Mouse (Mus musculus) megakaryocyte progenitor cell, adult 5-6 weeks (primary cell): ENCODE data around the gene Gsdma2. TPM values are rescaled to one million over a fixed set of nuclear protein-coding genes. Genes with fewer than 3 reads are reported as not detected.
A peak's percentile ranks its signal among the peaks of the same experiment; 100 is the strongest.
"Not testable (repeated sequence)": the region's sequence is repeated elsewhere in the genome, so short reads cannot be mapped to it uniquely, and the experiment has no call there.

Source experiments
- ATAC-seq: replicated peaks from 2 replicates; pipeline ENCODE4 v1.8.0; 2016; ENCODE audit warnings: mild to moderate bottlenecking, moderate TSS enrichment, inconsistent platforms; ENCODE audit not compliant: poor library complexity
- total RNA-seq, 2 experiments: library from RNA; stranded (forward) in 1 of 2; stranded (reverse) in 1 of 2; fragments of 157-497, 149-512 nt in 1 of 2; fragments of 200-1000 nt in 1 of 2; gene quantifications; 2 replicates each; pipeline versions ENCODE4 v1.2.3 to v1.2.4; 2015 to 2017

Gene Gsdma2
- total RNA-seq (2015): not detected in 2 replicates
- total RNA-seq (2017): not detected in 2 replicates

DNA sequence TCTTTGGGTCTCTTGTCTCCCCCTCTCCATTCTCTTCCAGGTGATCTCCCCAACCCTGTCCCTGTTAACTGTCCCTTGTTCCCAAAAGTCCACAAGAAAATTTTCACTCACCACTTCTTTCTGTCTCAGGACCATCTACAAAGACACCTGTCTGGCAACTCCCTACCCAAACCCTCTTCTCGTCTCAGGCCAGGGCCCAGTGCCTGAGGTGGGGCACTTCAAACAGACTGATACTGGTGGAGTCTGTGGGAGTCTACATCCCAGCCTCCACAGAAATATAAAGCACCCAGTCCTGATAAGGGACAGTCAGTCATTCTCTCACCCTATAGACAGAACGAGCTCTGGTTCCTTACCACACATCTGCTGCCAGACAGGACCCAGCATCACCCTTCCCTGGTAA is at the start of gene Gsdma2:
TSS of gene Gsdma2 (plus strand) at position 301 of the 400 bp plus-strand sequence.
- no peak for ATAC-seq

DNA sequence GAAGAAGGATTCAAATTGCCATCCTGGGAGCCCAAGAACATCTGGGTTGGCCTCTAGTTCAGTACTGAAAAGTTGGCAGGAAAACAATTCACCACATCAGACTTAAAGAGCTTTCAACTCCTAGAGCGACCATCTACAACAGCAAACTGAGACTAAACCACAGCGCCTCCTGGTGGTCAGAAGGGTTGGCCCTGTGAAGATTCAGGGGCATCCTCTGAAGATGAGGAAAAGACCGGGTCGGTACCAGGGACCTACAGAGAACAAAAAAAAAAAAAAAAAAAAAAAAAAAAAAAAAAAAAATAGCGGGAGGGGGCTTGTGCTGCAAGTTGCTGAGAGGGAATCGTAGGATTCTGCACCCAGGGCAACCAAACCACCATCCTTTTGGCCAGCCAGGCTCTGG is 49.2 kb upstream of the Gsdma2 start:
- ATAC-seq: peak; percentile 88

DNA sequence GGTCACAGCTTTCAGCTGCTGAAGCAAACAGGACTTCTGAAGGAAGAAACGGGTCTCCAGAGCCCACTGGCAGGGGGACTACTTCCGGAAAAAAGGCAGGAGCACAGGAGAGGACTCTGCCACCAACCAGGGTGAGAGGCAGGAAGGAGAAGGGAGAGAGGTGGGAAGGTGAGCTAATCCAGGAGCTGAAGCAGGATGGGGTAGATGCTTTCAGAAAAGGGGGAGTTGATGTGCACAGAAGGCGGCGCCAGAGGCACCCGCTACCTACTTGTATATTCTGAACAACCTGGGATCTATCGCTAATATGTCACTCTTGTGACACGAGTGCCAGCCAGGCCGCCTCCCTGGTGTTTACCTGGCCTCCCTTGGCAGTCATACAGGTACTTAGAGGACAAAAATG is 48.6 kb upstream of the Gsdma2 start, which contains the start of gene Lrrc3c:
TSS of gene Lrrc3c (plus strand) at position 301 of the 400 bp plus-strand sequence.
- ATAC-seq: no peak

DNA sequence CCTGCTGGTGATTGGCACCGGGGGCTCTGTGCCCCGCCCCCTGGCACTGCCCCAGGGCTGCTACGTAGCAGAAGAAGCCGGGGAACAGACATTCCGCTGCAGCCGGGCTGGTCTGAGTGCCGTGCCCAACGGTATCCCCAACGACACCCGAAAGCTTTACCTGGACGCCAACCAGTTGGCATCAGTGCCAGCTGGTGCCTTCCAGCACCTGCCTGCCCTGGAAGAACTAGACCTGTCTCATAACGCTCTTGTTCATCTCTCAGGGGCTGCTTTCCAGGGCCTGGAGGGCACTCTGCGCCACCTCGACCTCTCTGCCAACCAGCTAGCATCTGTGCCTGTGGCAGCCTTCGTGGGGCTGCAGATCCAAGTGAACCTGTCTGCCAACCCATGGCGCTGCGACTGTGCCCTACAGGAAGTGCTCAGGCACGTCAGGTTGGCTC is 47.7 kb upstream of the Gsdma2 start:
- no peak for ATAC-seq

DNA sequence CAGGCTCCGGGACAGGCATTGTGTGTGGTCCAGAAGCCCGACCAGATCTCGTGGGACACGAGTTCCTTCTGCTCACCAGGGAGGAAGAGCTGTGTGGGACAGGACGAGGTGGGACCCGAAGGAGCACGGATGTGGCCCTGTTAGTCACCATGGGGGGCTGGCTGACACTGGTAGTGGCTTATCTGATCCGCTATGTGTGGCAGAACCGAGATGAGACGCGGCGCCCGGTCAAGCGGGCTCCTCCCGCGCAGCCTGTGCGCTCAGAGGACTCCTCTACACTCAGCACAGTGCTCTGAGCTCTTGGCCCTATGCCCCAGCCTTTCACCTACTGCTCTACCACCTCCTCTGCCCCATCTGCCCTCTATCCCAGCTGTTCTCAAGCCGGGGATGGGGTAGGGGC is 47.3 kb upstream of the Gsdma2 start:
- no peak for ATAC-seq

DNA sequence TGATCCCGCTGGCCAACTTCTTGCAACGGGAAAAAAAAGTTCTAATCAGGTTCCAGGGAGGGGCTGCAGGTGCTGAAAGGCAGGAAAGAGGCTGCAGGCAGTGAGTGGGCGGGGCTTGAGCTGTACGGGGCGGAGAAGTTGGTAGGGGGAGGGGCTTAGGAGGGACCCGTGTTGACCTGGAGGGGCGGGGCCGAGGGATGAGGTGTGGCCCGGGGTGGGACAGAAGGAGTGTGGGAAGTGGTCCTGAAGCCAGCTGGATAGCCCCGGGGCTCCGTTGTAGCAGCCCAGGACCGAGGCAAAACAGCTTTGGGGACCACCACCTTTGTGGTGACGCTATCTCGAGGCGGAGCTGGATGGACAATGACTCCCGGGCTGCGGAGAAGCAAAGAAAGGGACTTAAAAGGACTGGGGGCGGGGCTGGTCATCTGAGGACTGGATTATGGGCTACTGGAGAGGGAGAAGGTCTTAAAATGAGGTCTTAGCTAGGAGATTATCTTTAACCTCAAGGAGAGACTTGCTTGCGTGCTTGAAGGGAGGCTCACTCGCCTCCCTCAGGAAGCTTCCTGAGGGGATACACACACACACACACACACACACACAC is 44.4 kb upstream of the Gsdma2 start:
- peak; percentile 48 for ATAC-seq

DNA sequence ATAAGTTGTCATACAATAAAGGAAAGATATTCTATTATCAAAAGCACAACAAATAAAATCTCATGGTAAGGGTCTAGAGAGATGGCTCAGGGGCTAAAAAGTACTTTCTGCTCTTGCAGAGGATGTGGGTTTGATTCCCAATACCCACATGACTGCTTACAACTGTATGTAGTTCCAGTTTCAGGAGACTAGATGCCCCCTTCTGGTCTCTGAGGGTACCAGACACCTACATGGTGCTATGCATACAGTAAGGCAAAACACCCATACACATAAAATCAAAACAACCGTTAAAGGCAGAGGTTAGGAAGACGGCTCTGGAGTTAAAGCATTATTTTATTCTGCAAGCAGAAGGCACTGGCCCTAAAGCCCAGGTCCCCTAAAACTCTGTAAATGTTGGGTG is 42.6 kb upstream of the Gsdma2 start:
- ATAC-seq: 0 out of 2 replicates have a peak, but pooled peaks have one; percentile 31

DNA sequence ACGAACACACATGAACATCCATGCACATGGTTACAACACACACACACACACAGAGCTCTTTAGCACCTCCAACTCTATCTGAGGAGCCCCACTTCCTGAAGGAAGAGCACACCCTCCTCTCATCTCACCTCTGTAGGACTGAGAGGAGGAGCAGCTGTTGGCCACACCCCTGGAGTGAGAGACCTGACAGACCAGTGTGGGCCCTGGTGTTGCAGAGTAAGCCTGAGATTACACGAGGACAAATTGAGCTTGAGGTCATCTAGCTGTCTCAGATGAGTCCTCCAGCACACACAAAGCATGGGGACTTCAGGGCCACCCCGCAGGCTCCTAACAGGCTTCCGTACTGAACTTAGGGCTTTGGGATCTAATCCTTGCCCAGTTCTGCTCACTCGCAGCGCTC is 41.6 kb upstream of the Gsdma2 start:
- not testable (repeated sequence) for ATAC-seq

DNA sequence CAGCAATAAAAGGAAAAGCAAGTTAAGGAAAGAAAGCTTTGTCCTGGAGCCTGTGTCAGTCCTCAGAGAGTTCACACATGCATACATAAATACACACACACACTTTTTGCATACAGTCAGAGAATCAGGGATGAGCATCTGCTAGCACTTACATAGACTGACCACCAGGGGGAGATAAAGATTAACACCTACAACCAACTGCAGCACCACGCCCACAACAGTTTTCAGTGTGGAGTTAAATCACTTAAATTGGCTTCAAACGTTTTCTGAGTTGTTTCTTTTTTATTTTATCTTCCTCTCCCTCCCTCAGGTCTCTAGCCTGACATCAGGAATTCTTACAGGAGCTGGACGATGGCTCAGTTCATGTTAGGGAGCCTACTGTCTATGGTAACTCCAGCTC is 39.8 kb upstream of the Gsdma2 start:
- ATAC-seq: peak; percentile 90

DNA sequence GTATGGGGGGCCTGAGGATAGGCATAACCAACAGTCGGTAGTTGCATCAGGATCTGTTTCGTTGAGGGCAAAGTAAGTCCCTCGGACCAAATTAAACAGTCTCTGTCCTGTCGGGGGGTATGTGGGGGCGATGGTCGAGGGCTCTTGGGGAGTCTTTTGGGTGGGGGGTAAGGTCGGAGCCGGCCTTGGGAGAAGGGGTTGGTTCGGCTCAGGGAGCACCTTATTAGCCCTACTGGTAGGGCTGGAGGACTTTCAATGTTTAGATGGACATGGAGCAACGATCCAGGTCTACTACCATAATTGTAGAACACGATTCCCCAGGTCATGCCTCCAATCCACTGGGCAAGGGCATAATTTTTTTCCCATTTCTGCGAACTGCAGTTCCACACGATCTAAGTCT is 25.8 kb upstream of the Gsdma2 start:
- ATAC-seq: no peak

DNA sequence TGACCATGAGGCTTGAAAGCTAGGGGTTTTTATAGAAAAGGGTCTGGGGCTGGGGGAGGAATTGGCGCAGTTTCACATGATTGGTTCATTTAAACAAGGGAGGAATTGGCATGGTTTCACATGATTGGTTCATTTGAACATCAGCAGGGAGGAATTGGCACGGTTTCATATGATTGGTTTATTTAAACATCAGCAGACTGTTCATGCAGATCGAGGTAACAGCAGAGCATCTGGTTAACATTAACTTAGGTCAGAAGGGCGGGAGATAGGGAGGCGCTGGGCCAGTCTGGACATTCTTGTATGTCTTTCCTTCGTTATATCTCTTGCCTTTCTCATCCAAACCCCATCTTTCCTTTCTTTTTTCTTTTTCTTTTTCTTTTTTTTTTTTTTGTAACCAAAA is 22.6 kb upstream of the Gsdma2 start:
- not testable (repeated sequence) for ATAC-seq

DNA sequence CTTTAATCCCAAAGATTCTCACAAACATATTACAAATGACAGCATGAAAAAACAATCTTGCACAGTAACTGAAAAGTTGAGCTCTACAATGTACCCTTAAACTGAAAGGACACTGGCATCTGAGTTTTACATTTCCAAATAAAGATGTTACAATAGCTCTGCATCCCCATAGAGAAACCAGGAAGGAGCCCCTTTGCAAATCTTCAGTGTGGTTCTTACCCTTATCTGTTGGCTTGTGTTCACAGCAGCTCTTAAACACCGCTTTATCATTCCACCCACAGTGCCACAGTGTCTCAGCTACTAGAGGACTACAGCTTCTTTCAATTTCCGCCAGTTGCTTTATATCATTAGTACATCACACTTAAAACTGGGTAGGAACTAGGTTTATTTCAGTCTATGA is 22.2 kb upstream of the Gsdma2 start:
- not testable (repeated sequence) for ATAC-seq

DNA sequence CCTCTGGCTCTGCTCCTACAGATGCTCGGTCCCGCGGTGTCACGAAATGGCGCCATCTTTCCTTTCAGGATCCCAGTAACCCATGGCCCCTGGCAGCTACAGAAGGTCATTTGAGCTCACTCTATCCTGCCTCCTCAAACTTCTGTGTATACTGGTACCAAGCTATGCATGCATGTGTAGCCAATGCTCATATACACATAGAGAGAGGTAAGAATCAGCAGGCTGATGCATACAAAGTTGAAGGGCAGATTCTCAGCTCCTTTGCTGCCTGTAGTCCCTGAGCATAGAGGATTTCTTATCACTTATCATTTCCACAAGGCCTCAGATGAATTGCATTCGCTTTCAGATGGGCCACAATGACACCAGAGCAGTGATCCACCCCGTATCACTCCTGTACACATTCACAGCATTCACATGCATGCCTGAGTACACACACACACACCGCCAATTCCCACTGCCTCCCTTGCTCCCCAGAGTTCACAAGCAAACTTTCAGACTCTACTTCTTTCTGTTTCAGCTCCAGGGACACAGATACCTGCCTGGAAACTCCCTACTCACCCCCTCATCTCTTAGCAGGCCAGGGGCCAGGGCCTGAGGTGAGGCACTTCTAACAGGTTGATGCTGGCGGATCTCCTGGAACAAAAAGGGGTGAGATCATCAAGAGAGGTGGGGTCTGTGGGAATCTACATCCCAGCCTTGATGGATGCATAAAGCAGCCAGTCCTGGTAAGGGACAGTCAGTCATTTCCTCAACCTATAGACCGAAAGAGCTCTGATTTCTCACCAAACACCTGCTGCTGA is 20.7 kb upstream of the Gsdma2 start, which contains the start of the genes Gm12355 and Gsdma3:
TSS of gene Gm12355 (minus strand) at position 51 of the 800 bp plus-strand sequence.
TSS of gene Gsdma3 (plus strand) at position 750 of the 800 bp plus-strand sequence.
- ATAC-seq: no peak

DNA sequence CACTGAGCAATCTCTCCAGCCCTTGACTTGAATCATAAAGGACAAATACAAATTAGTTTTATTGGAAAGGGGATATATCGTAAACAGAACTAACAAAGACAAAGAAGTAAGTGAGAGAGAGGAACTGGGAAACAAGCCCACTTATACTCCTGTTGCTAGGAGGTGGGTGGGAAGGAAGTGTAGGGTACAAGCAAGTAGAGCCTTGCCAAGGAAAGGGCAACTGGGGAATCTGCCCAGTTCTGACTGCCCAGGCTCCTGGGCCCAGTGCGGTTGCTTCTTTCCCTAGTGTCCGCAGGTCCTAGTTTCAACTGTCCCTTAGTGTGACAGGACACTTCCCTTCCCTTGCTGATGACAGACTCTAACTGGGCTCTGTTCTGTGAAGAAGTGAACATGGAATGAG is 17.9 kb upstream of the Gsdma2 start:
- ATAC-seq: no peak

DNA sequence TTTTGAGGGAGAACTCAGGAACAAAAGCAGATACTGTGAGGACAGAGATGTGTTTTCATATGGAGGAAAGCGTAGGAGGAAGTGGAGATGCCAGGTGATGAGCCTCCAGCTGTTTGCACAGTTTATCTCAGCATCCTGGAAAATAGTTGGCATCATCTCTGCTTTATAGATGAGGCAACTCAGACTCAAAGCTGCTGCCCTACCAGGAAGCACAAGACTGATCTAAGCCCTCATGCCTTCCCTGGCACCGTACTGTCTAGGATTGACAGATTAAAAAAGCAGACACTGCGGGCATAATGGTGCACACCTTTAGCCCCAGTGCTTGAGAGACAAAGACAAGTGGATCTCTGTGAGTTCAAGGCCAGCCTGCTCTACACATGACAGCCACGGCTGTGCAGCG is 15.9 kb upstream of the Gsdma2 start:
- ATAC-seq: no peak

DNA sequence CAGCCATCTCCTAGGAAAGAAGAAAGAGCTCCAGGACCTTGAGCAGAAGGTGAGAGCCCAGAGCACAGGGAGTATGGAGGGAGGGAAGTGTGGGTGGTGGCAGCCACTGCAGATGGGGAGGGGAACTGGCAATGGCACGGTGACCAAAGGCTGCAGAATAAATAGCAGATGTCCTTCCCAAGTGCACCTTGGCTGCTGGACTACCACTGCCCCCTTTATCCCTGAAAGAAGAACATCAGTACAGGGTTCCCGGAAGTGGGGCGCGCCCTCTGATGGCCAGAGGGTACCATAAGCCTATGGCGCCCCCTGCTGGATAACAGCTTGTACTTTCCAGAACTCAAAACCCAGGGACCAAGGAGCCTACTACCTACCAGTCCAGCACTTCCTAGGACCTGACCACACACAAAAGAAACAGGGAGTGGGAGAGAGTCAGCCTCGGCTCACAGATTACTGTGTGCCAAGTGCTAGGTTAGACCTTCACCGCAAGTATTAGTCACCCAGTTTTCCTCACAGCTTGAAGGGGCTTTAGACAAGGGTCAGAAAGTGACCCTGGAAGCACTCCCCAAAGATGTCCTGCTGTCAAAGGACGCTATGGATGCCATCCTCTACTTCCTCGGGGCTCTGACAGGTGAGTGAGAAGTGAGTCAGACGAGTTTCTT is 11.1 kb upstream of the Gsdma2 start:
- ATAC-seq: peak; percentile 98

DNA sequence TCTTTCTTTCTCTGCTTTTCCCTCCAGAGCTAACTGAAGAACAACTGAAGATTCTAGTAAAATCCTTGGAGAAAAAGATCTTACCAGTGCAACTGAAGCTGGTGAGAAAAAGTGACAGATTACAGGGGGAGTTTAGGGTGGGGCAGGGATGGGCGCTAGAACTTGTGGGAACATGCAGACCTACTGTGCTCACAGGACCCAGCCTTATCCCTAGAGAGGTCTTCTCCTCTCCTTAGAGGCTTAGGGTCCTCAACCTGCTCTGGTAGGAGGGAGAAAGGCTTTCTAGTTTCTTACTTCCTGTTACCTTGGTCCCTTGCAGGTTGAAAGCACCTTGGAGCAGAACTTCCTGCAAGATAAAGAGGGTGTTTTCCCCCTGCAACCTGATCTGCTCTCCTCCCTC is 9.1 kb upstream of the Gsdma2 start:
- no peak for ATAC-seq

DNA sequence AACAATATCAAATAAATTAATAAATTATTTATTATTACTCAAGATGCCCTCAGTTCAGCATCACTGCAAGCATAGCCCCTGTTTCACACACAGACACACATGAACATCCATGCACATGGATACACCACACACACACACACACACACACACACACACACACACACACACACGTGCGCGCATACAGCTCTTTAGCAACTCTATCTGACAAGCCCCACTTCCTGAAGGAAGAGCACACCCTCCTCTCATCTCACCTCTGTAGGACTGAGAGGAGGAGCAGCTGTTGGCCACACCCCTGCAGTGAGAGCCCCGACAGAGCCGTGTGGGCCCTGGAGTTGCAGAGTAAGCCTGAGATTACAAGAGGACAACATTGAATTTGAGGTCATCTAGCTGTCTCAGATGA is 6.5 kb upstream of the Gsdma2 start:
- ATAC-seq: no peak

DNA sequence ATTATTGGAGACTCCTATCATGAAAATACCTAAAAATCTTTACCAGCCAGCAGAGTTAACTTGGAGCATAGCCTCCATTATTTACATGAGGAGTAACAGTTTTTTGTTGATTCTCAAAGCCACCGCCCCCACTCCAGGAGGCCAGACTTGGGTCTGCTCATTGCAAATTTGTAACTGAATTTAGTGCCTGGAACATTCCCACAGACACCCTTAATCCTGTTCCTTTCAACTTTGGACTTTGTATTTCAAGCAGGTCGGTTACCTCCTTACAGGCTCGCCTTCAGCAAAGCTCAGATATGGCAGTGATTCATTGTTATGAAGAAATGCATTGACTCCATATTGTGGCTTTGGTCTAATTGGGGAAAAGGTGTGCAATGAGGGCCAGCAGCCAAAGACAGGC is 1.8 kb upstream of the Gsdma2 start:
- ATAC-seq: no peak

DNA sequence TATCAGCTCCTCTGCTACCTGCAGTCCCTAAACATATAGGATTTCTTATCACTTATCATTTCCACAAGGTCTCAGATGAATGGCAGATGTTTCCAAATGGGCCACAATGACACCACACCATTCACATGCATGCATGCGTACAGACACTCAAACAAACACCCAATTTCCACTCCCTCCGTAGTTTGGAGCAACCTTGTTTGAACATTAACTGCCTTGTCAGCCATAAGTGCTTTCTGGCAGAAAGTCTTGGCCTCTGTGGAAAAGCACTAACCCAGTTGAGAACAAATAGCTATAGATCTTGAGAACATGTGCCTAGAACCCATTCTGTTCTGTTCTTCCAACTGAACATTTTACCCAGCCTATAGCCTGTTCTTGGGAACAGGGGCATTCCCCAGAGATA is 613 bp upstream of the Gsdma2 start:
- ATAC-seq: no peak

DNA sequence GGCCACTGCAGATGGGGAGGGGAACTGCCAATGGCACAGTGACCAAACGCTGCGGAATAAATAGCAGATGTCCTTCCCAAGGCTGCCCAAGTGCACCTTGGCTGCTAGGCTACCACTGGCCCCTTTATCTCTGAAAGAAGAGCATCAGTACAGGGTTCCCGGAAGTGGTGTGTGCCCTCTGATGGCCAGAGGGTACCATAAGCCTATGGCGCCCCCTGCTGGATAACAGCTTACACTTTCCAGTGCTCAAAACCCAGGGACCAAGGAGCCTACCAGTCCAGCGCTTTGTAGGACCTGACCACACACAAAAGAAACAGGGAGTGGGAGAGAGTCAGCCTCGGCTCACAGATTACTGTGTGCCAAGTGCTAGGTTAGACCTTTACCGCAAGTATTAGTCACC is 8.5 kb downstream of the Gsdma2 start:
- peak; percentile 97 for ATAC-seq

DNA sequence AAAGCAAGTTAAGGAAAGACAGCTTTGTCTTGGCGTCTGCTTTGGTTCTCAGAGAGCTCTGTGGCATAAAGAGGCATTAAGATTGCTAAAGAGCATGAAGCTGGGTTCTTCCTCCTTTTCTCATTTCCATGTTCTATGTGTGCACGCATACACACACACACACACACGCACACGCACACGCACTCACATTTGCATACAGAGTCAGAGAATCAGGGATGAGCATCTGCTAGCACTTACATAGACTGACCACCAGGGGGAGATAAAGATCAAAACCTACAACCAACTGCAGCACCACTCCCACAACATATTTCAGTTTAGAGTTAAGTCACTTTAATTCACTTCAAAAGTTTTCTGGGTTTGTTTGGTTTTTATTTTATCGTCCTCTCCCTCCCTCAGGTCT is 14.0 kb downstream of the Gsdma2 start:
- peak; percentile 96 for ATAC-seq
